Mouse (Mus musculus) brain, embryonic 18.5 days (tissue): ENCODE measurements at regions not wholly inside any gene's neighbourhood (a gene's known extent, or its start where the extent isn't known, plus 50 kb on each side); places are given as distances from the start of the nearest gene placed in this dataset.
"Not testable (repeated sequence)": the region's sequence is repeated elsewhere in the genome, so short reads cannot be mapped to it uniquely, and the experiment has no call there.

Source experiments
- DNase-seq: peaks from one replicate; pipeline ENCODE4 v3.0.0-alpha.2; 2012; ENCODE audit warnings: low read depth, low spot score

DNA sequence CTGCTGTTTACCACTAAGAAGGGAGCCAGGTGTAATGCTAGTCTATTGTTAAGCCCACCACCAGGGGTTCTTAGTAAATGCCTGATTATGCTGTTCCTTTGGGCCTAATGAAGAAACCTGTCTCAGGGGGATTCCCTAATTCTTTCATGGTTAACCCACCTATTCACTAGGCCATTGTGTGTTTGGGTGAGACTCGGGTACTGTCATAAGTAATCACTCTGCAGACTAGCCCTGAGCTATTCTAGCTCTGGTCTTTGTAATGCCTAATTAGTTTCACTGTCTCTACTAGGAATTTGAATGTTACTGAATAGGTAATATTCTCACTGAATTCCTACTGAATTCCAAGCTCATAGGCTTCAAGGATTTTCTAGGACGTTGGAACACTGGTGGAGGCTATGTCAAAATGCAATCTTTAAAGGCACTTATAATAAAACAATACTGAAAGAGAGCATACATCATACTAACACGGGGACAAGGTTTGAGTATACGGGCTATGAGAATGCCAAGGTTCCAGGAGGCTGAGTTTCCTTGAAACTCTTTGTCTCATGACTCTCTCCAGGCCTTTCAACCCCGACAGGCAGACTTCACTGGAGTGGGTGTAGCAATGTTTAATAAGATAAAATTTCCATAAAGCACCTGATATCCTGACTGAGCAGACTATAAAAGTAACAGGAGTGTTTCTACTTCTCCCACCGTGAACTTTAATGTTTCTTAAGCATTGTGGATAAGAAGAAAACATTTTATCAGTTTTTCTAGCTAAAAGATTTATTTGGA, 398.0 kb upstream of the Mdga2 start:
- DNase-seq = not testable (repeated sequence)

DNA sequence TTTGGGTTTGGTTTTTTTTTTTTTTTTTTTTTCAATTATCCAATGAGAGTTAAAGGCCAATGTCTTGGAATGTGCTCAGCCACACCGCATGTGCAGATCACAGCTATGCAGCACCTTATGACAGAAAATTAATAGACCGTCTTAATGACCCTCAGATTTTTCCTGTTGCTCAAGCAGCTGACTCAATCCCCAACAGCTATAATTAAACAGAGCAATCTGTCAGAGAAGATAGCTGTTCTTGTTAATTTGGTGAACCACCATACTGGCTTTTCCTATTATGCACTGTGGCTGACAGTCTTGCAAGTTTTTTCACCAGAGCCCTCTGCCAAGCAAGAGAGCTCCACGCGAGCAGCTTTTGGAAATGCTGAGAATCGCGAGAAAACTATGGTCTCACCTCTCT, 395.9 kb upstream of the Mdga2 start:
- peak; percentile 28 for DNase-seq

DNA sequence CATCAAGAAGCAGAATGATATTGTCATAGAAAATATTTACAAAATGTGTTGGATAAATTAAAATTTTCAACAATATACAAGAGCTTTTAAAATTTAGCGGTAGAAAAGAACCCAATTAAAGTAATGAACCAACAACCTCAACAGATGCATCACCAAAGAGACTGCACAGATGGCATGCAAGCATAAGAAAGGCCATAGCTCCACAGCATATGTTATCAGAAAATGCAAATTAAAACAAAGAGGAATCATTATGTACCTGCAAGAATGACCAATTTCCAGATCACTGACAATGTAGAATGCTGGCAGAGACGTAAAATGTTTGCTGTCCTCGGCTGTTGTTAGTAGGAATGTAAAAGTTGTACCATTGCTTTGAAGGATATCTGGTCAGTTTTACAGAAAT, 376.6 kb upstream of the Mdga2 start:
- DNase-seq = no peak
